Mouse (Mus musculus) layer of hippocampus, adult 9-10 months (tissue): ENCODE data around the gene Ccser1.
"Not testable (repeated sequence)": the region's sequence is repeated elsewhere in the genome, so short reads cannot be mapped to it uniquely, and the experiment has no call there.

Experiments used
- DNase-seq: peaks from one replicate; pipeline ENCODE4 v3.0.0; 2022; ENCODE audit warnings: low spot score

Ccser1 gene

GRCm38 (mm10) chr6:61225302-61225701 is 45.2 kb downstream of the Ccser1 start:
- no peak for DNase-seq

GRCm38 (mm10) chr6:61230058-61230718 is 50.1 kb downstream of the Ccser1 start:
- DNase-seq, result no peak

DNA sequence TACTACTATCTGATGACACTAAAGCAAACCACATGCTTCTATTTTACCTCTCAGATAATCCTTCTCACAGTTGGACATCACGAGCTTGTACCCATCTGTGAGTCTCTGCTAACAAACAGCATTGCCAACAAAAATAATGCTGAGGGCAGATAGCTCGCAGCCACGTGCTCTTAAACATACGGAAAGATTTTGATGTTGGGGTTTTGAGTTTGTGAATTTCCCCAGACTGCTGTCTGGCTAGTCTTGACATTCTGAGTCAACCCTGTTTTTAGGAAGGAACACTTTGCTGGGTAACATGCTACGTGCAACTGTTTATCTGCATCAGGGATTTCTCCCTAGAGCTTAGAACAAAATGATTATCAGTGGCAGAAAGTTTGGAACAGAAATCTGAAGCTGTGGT is 52.9 kb downstream of the Ccser1 start:
- no peak for DNase-seq

DNA sequence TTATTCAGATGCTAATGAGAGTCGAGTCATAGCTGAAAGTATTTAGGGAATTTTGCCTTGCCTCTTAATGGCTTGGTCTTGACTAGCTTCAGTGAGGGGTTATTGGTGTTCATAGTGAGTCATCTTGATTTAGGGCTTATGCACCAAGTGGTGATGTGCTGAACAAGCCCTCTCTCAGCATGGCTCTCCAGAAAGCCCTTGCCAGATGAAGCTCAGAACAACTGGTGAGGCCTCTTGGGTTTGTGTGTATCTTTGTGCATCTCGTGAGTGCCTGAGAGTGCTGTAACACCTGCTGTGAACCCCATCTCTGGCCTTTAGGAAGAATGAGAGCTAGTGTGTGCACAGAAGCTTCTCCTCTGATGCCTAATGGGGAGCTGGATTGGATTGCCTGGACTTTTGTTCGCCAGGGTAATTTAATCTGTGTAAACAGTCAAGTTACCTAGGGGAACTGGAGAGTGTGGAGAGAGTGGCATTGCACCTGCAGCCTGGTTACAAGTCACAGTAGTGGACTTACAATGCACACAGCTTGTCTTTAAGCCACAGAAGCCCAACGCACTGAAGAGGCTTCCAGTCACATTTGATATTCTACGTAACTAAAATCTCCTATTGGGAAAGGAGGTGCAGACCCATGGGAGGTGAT is 53.5 kb downstream of the Ccser1 start:
- no peak for DNase-seq

DNA sequence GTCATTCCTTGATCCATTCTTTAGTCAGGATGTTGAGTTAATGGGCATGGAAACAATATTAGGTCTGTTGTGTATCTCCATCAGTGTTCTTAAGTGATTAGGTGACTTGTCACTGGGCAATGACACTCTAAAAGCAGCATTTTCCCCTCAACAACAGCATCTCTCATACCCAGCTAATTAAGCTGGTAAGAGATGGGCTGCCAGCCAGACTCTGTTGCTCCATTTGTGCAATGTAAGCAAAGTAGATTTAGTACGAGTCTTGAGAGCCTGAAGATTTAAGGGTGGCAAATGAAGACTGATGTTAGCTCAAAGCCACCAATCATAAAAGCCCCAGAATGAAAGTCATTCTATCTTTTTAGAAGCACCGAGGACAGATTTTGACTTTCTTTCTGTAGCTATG is 60.5 kb downstream of the Ccser1 start:
- no peak for DNase-seq

DNA sequence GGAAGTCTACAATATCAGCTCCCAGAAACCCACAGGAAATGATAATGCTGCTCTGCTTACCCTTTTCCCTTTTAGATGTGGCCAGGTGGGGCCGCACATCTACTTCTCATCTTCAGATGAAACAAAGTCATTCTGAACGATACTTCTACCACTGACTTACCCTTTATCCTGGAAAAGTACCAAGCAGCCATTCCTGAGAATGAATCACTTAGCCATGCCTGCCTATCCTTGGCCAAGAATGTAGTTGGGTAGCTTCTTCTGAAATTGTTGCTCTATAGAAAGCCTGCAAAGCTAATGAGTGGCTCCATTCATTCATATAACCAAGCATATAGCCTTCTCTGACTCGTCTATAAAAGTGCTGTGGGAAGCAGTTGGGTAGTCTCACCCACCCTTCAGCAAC is 62.4 kb downstream of the Ccser1 start:
- DNase-seq, result no peak

- DNase-seq, result no peak
Measured at GRCm38 (mm10) chr6:61246523-61246922, 66.4 kb downstream of the Ccser1 start.

- no peak for DNase-seq
Measured at GRCm38 (mm10) chr6:61247842-61248472, 67.8 kb downstream of the Ccser1 start.

DNA sequence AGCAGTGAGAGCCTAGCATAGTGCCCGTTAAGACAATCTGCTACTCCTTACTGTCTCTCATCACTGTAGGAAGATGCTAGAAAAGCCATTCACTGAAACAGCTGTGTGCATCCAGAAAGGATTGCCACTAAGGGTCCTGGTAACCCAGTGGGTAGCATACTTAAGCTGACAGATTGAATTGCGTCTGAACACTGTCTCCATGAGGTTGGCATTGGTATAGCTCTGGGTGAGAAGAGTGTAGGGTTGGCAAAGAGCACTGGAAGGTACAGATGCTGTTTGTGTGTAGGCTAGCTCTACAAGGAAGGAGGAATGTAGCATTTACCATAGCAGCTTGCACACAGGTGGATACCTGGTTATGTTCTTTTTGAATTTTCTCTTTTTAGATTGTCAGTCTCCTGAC is 68.6 kb downstream of the Ccser1 start:
- no peak for DNase-seq

- no peak for DNase-seq
Measured at GRCm38 (mm10) chr6:61251232-61251631, 71.1 kb downstream of the Ccser1 start.

- no peak for DNase-seq
Measured at GRCm38 (mm10) chr6:61252912-61253311, 72.8 kb downstream of the Ccser1 start.

DNA sequence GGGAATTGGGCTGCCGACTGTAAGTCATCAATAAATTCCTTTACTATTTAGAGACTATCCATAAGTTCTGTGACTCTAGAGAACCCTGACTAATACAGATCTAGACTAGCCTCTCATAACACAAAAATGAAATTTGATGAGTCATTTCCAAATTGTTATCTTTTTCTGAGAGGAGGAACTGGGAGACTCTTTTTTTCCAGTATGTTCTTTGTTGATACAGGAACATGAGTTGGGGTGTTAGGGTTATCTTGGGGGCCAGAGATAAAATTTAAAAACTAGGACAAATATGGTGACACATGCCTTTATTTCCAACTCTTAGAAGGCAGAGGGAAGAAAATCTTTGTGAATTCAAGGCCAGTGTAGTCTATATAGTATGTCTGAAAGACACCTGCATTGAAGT is 75.8 kb downstream of the Ccser1 start:
- DNase-seq, result not testable (repeated sequence)

- DNase-seq, result no peak
Measured at GRCm38 (mm10) chr6:61258847-61259634, 78.9 kb downstream of the Ccser1 start.

- no peak for DNase-seq
Measured at GRCm38 (mm10) chr6:61261381-61261780, 81.3 kb downstream of the Ccser1 start.

GRCm38 (mm10) chr6:61262448-61262847 is 82.3 kb downstream of the Ccser1 start:
- DNase-seq, result no peak

DNA sequence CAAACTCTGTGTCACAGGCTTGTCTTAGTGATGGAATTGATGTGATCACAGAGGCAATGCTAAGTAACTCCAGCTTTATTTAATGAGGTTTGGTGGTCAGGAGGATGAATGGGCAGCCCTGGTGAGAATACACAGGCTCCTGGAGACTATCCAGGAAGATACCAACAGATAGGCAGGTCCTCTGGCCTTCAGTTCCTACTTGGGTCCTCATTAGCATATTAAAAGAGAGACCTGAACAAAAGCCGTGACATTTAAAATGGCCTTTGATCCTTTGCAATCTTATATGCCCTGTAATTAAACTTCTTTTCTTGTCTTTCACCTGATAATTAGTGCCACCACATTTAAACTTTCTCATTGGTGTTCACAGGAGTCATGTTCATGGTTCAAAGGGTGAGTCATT is 83.2 kb downstream of the Ccser1 start:
- DNase-seq, result no peak

DNA sequence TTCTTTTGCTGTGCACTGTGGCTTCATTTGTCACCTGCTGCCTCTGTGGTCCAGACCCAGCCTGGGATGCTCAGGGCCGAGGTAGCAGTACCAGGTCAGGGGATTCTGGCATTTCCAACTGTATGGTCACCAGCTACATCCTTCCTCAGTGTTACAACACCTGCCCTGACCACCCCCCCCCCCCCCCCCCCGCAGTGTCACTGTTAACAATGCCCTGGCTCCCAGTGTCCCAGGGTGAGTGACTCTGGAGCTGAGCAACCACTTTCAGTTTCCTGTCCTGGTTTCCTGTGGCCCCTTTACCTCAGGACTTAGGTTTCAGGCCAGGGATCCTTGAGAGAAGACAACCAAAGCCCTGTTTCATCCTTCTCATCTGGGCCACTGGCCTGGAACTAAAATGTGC is 90.9 kb downstream of the Ccser1 start:
- no peak for DNase-seq

DNA sequence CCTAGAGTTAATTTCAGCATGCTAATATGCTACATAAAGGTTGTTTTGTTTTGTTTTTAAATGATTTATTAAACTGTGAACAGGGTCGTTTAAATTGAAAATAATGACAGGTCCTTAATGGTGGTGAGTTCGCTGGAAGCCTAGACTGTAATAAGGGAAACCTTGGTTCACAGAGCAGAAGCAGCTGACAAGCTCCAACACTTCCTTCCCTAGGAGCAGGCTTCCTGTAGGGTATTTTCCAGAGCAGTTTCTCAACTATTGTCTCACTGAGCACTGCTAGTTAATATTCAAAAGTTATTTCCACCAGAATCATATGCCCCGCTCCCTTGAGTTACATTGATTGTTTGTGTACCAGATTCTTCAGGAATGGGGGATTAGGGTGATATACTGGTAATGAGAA is 93.3 kb downstream of the Ccser1 start:
- no peak for DNase-seq

GRCm38 (mm10) chr6:61279506-61279905 is 99.4 kb downstream of the Ccser1 start:
- no peak for DNase-seq

GRCm38 (mm10) chr6:61292927-61293326 is 112.8 kb downstream of the Ccser1 start:
- no peak for DNase-seq

DNA sequence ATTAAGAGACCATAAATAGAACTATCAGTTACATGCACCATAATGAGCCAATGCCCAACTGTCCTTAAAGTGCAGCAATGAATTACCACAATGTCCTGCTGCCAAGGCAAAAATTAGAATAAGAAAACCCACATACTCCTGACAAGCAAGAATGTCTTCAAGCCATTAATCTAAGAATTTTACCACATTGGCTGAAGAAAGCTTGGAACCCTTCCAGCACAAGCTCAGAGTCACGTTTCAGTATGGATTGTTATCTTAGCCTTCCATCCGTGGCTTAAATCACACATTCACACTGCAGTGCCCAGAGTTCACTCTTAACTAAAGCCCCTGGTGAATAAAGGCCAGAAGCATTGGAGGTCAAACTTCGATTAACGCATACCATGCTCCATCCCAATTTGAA is 115.4 kb downstream of the Ccser1 start:
- no peak for DNase-seq

DNA sequence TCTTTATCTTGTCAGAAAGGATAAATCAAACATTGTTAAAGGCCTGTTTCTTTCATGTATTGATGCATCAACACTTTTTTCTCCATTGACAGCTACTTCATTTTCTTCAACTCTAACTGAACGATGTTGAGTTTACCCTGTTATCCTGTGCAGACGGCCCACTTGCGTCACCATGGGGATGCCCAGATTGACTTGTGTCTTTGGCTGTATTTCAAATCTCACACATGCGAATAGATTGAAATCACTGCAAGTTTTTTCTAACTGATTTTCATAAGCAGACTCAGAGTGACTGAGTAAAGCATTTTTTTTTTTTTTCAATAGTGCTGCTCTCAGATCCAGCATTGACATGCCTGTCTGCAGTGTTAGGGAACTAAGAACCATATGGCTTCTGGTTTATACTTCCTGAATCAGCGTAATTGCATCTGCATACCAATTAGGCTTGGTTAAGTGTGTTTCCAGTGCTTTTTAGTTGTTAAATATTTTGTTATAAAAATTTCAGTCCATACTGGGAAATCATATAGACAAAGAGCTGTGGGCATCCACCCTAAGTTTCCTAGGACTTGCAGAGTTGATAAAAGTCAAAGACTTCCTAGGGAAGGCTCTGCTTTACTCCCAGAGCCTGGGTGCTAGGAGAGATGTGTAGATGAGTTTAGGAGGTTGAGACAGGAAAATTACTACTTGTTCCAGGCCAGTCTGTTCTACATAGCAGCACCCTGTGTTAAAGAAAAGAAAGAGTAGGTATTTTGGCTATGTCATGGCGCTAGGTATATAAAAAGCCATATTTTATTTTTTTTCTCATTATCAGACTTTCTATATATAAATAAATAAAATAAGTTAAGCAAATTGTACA is 116.3 kb downstream of the Ccser1 start:
- peak; percentile 60 for DNase-seq
